Mouse (Mus musculus) heart, postnatal 0 days (tissue): ENCODE measurements around the gene Igsf8. TPM values are rescaled to one million over a fixed set of nuclear protein-coding genes. Genes with fewer than 3 reads are reported as not detected.

ENCODE experiments used
- ATAC-seq: fragments of 200-750 bp; cut with Nextera tagmentation; 2 replicates; pipeline ENCODE4 v1.8.0; 2017; ENCODE audit warnings: low read depth, moderate number of reproducible peaks, moderate library complexity; ENCODE audit not compliant: insufficient read depth
- DNase-seq: peaks from one replicate; pipeline ENCODE4 v3.0.0-alpha.2; 2016; ENCODE audit warnings: low spot score
- H3K27ac ChIP-seq: fragments of 300-500 bp; sonication (generic); 2 replicates; pipeline ENCODE4 v1.5.1; 2014; ENCODE audit warnings: low read depth, mild to moderate bottlenecking
- H3K27me3 ChIP-seq: fragments of 300-500 bp; sonication (generic); 2 replicates; pipeline ENCODE4 v1.6.1; 2014; ENCODE audit warnings: low read length, mixed read lengths; ENCODE audit not compliant: control insufficient read depth, insufficient read depth
- H3K36me3 ChIP-seq: fragments of 300-500 bp; sonication (generic); replicated peaks from 2 replicates; pipeline ENCODE4 v1.6.1; 2014; ENCODE audit warnings: low read length, mixed read lengths; ENCODE audit not compliant: control insufficient read depth, insufficient read depth
- H3K4me1 ChIP-seq: fragments of 300-500 bp; sonication (generic); 2 replicates; pipeline ENCODE4 v1.6.1; 2014; ENCODE audit warnings: antibody characterized with exemption; ENCODE audit not compliant: control insufficient read depth, insufficient read depth
- H3K4me2 ChIP-seq: fragments of 300-500 bp; sonication (generic); 2 replicates; pipeline ENCODE4 v1.6.1; 2014; ENCODE audit warnings: low read depth, mild to moderate bottlenecking, low read length, moderate library complexity
- H3K4me3 ChIP-seq: fragments of 300-500 bp; sonication (generic); 2 replicates; pipeline ENCODE4 v1.5.1; 2014; ENCODE audit warnings: low read depth, low read length
- H3K9ac ChIP-seq: fragments of 300-500 bp; sonication (generic); replicated peaks from 2 replicates; pipeline ENCODE4 v1.6.1; 2014; ENCODE audit warnings: low read depth, low read length, mixed read lengths
- H3K9me3 ChIP-seq: fragments of 300-500 bp; sonication (generic); replicated peaks from 2 replicates; pipeline ENCODE4 v1.6.1; 2016; ENCODE audit warnings: low read length; ENCODE audit not compliant: control insufficient read depth
- CTCF ChIP-seq: IDR thresholded peaks from 2 replicates; pipeline ENCODE4 v1.5.1; 2016; ENCODE audit warnings: antibody characterized with exemption, control low read depth, low read depth
- EP300 ChIP-seq: IDR thresholded peaks from 2 replicates; pipeline ENCODE4 v1.6.1; 2016; ENCODE audit warnings: antibody characterized with exemption, low read depth
- WGBS: fragments of 180-500 bp; shearing (Covaris S2); extraction: QIAGEN DNeasy Blood & Tissue Kit; methylation state at CpG from one replicate; pipeline ENCODE4 v1.1.7; 2014; 5-methylcytosine and 5-hydroxymethylcytosine counted together
- polyA plus RNA-seq: library from polyadenylated mRNA; unstranded; fragments of >200 nt; fragmentation: Nextera tagmentation; extraction: Ambion mirVana; gene quantifications from 2 replicates; pipeline ENCODE4 v1.2.1, GENCODE M21; 2015
- total RNA-seq: library from RNA; depleted of rRNA; stranded (reverse); fragments of >200 nt; gene quantifications from 2 replicates; pipeline ENCODE4 v1.2.3, GENCODE M21; 2014; ENCODE audit warnings: low replicate concordance

Gene Igsf8
- total and polyA plus RNA-seq, 2 experiments from 2014 or later: 11.4 to 22.1 TPM

- H3K27ac ChIP-seq: no peak overlapping the region
- H3K9me3 ChIP-seq: no peaks in the 10 kb centered on the region
- WGBS: 78% methylated on average over 10 of the region's 10 CpGs
- H3K4me3 ChIP-seq: no peak overlapping the region
- no peak for ATAC-seq
- H3K27me3 ChIP-seq: no peaks in the 10 kb centered on the region
- H3K36me3 ChIP-seq: peaks cover 43% of the 10 kb centered on the region
- no peak overlapping the region for H3K9ac ChIP-seq
- peak; percentile 14 for TF ChIP-seq CTCF
- no peak for TF ChIP-seq EP300
- H3K4me2 ChIP-seq: no peak overlapping the region
- no peaks in the 10 kb centered on the region for H3K4me1 ChIP-seq
- no peak for DNase-seq
Measured at GRCm38 (mm10) chr1:172281522-172282254, 20.2 kb downstream of the Igsf8 start.

- Histone ChIP-seq H3K9me3 (no peaks in the 10 kb centered on the region), H3K36me3 (peaks cover 43% of the 10 kb centered on the region), H3K27ac (no peak overlapping the region), H3K27me3 (no peaks in the 10 kb centered on the region), H3K4me3 (no peak overlapping the region), H3K4me2 (no peak overlapping the region), H3K9ac (no peak overlapping the region), H3K4me1 (no peaks in the 10 kb centered on the region)
- DNase-seq: no peak
- ATAC-seq: no peak
- 94% methylated on average over 6 of the region's 6 CpGs for WGBS
- TF ChIP-seq EP300 (no peak), CTCF (no peak)
Measured at GRCm38 (mm10) chr1:172283073-172283472, 21.6 kb downstream of the Igsf8 start.

- no peak overlapping the region for H3K4me3 ChIP-seq
- H3K4me2 ChIP-seq: no peak overlapping the region
- H3K27me3 ChIP-seq: no peaks in the 10 kb centered on the region
- DNase-seq (no peak), ATAC-seq (no peak)
- no peak overlapping the region for H3K9ac ChIP-seq
- no peak overlapping the region for H3K27ac ChIP-seq
- H3K36me3 ChIP-seq: peaks cover 53% of the 10 kb centered on the region
- H3K4me1 ChIP-seq: no peaks in the 10 kb centered on the region
- no peaks in the 10 kb centered on the region for H3K9me3 ChIP-seq
- TF ChIP-seq EP300 (no peak), CTCF (no peak)
- WGBS: 85% methylated on average over 14 of the region's 14 CpGs
Measured at GRCm38 (mm10) chr1:172284221-172284620, 22.8 kb downstream of the Igsf8 start.

- TF ChIP-seq EP300 (no peak), CTCF (no peak)
- no peak overlapping the region for H3K4me3 ChIP-seq
- no peaks in the 10 kb centered on the region for H3K27me3 ChIP-seq
- H3K9me3 ChIP-seq: no peaks in the 10 kb centered on the region
- H3K36me3 ChIP-seq: peaks cover 70% of the 10 kb centered on the region
- no peak for DNase-seq
- no peaks in the 10 kb centered on the region for H3K4me1 ChIP-seq
- 92% methylated on average over 5 of the region's 5 CpGs for WGBS
- no peak for ATAC-seq
- no peak overlapping the region for H3K4me2 ChIP-seq
- H3K27ac ChIP-seq: no peak overlapping the region
- no peak overlapping the region for H3K9ac ChIP-seq
Measured at GRCm38 (mm10) chr1:172286740-172287139, 25.3 kb downstream of the Igsf8 start.

GRCm38 (mm10) chr1:172288900-172289616, 27.6 kb downstream of the Igsf8 start:
- Histone ChIP-seq H3K9ac (no peak overlapping the region), H3K4me1 (no peaks in the 10 kb centered on the region), H3K27me3 (no peaks in the 10 kb centered on the region), H3K4me3 (no peak overlapping the region), H3K9me3 (no peaks in the 10 kb centered on the region), H3K4me2 (no peak overlapping the region), H3K27ac (no peak overlapping the region), H3K36me3 (peaks cover 66% of the 10 kb centered on the region)
- WGBS: 86% methylated on average over 11 of the region's 11 CpGs
- TF ChIP-seq CTCF (no peak), EP300 (no peak)
- ATAC-seq (no peak), DNase-seq (no peak)
